Mouse (Mus musculus) stomach, embryonic 16.5 days (tissue): ENCODE results near the gene Lmna. TPM values are rescaled to one million over a fixed set of nuclear protein-coding genes. Genes with fewer than 3 reads are reported as not detected.

Source experiments
- ATAC-seq: fragments of 200-750 bp; cut with Nextera tagmentation; 2 replicates; pipeline ENCODE4 v1.8.0; 2017; ENCODE audit warnings: moderate number of reproducible peaks, moderate TSS enrichment; ENCODE audit not compliant: insufficient read depth, low FRiP score
- H3K27ac ChIP-seq: fragments of 300-500 bp; sonication (generic); 2 replicates; pipeline ENCODE4 v1.5.1; 2014; ENCODE audit warnings: low read length
- H3K27me3 ChIP-seq: fragments of 300-500 bp; sonication (generic); 2 replicates; pipeline ENCODE4 v1.6.1; 2014; ENCODE audit warnings: low read length, control low read depth, mixed read lengths; ENCODE audit not compliant: control insufficient read depth, insufficient read depth
- H3K36me3 ChIP-seq: fragments of 300-500 bp; sonication (generic); 2 replicates; pipeline ENCODE4 v1.6.1; 2014; ENCODE audit warnings: low read length; ENCODE audit not compliant: control insufficient read depth, insufficient read depth
- H3K4me1 ChIP-seq: fragments of 300-500 bp; sonication (generic); 2 replicates; pipeline ENCODE4 v1.6.1; 2014; ENCODE audit warnings: low read length, control low read depth, mixed read lengths; ENCODE audit not compliant: control insufficient read depth, insufficient read depth
- H3K4me2 ChIP-seq: fragments of 300-500 bp; sonication (generic); 2 replicates; pipeline ENCODE4 v1.6.1; 2014; ENCODE audit warnings: low read depth, low read length, mixed read lengths
- H3K4me3 ChIP-seq: fragments of 300-500 bp; sonication (generic); replicated peaks from 2 replicates; pipeline ENCODE4 v1.5.1; 2014; ENCODE audit warnings: mild to moderate bottlenecking, low read length
- H3K9ac ChIP-seq: fragments of 300-500 bp; sonication (generic); 2 replicates; pipeline ENCODE4 v1.6.1; 2014; ENCODE audit warnings: low read length
- H3K9me3 ChIP-seq: fragments of 300-500 bp; sonication (generic); replicated peaks from 2 replicates; pipeline ENCODE4 v1.6.1; 2016; ENCODE audit warnings: low read length, control low read depth; ENCODE audit not compliant: control insufficient read depth
- WGBS: fragments of 180-500 bp; shearing (Covaris S2); extraction: QIAGEN DNeasy Blood & Tissue Kit; methylation state at CpG from one replicate; pipeline ENCODE4 v1.1.7; 2014; 5-methylcytosine and 5-hydroxymethylcytosine counted together
- polyA plus RNA-seq: library from polyadenylated mRNA; unstranded; fragments of >200 nt; fragmentation: Nextera tagmentation; extraction: Ambion mirVana; gene quantifications from 2 replicates; pipeline ENCODE4 v1.2.1, GENCODE M21; 2015

Gene Lmna
- polyA plus RNA-seq, 1 experiment from 2014 or later = 266 TPM

DNA sequence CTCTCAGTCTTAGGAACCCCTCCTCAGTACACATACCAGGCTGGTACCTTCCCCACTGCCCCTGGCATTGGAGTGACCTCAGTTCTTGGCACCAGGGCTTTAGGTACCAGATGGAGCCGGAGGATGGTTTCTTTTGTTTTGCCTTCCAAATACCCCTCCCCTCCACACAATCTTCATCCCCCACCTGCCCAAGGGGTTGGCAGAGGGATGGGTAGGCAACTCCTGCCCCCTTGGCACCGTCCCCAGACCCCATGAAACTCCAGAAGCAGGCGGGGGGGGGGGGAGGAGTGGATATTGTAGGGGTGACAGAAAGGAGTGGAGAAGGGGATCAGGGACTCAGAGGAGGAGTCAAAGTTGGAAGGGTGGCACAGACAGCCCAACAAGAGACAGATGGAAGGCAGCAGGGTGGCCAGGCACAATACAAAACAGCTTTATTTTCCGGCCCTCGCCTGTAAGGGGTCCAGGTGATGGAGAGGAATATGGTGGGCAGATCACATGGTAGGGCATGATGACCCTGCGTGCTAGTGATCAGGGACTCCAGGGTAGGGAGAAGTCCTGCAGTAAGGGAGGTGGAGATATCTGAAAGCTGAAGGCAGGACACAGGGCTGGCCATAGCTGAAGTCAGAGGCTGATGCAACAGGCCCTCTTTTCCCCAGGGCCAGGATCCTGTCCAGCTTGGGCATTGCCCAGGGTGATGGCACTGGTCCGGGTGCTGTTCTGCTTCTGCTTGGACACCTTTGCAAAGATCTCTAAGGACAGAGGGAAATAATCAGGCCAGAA is 32.1 kb upstream of the Lmna start:
- Histone ChIP-seq H3K9me3 (no peaks in the 10 kb centered on the region), H3K9ac (no peak overlapping the region), H3K36me3 (peaks cover 8% of the 10 kb centered on the region), H3K27ac (no peak overlapping the region), H3K27me3 (no peaks in the 10 kb centered on the region), H3K4me2 (no peak overlapping the region), H3K4me3 (no peak overlapping the region), H3K4me1 (peaks cover 19% of the 10 kb centered on the region)
- ATAC-seq = no peak
- WGBS = 68% methylated on average over 7 of the region's 7 CpGs

DNA sequence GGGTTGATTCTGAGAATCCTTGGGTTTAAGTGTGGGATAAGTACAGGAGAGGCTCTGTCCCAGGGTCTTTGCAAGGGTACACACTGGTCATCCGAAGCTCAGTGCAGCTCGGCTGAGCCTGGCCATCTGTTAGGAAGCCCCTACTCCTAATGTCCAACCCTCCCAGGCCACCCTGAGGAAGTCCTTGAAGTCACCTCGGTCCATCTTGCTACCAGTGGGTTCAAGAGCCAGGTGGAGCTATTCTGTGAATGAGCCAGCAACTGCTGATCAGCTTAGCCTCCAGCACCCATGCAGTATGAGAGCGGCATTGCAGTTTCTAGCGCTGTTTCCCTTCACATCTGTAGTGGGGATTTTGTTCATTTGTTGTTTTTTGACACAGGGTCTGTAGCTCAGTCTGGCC is 30.3 kb upstream of the Lmna start:
- Histone ChIP-seq H3K4me2 (no peak overlapping the region), H3K9ac (peak overlapping the region; percentile 39; the same call in 1 of the 2 replicates), H3K27ac (no peak overlapping the region), H3K9me3 (no peaks in the 10 kb centered on the region), H3K4me3 (no peak overlapping the region), H3K27me3 (no peaks in the 10 kb centered on the region), H3K36me3 (peaks cover 12% of the 10 kb centered on the region), H3K4me1 (peaks cover 36% of the 10 kb centered on the region)
- WGBS = 68% methylated on average over 5 of the region's 5 CpGs
- no peak for ATAC-seq

DNA sequence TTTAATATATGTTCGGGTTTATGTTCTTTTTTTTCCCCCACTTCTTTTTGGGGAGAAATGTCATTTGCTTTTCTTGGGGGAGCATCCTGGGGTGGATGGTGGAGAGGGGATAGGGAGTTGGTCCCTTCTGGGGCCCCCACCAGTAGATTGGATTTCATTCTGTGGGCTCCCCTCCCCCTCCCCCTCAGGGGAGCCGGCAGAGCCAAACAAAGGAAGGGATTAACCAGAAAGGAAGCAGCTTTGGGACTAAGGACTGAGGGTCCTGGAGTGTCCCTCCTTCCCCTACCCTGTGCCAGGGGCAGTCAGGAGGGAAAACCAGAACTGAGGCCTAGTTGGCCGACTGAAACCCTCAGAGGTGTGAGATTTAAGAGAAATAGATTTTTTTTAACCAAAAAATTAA is 29.6 kb upstream of the Lmna start:
- H3K4me1 ChIP-seq = peaks cover 43% of the 10 kb centered on the region

DNA sequence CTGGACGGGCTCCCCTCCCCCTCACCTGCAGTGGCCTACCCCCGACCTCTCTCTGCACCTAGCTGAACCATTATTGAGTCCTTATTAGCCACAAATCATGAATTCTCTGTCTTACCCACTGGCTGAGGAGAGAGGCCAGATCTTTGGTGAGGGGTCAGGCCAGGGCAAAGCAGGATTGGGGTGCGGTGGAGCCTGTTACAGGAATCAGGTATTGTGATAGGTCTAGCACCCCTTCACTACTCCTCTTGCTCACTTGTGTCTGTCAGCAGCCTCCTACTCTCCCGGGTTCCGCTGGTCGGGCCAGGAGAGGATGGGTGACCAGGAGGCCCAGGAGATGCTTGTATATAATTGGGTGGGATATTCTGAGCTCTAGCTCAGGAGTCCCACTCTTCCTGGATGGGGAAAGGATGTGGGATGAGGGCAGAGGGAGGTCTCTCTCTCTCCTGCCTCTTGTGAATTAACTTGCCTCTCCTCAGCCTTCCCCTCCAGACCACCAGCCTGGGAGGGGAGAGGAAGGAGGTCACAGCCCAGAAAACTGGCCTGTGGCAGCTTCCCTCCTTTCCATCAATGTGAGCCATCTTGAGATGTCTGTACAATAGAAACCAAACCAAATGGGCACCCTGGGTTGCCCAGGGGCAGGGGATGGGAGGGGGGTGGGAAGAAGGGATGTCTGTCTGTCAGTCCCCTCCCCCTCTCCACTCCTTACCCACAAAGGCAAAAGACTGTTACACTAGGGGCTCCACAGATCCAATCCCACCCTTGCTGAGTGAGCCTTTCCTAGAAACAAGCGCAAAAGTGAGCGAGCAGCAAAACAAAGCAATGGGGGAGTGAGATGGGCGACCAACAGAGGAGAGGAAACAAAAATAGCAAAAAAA is 28.8 kb upstream of the Lmna start:
- Histone ChIP-seq H3K4me3 (no peak overlapping the region), H3K4me2 (no peak overlapping the region), H3K9ac (no peak overlapping the region), H3K27me3 (no peaks in the 10 kb centered on the region), H3K9me3 (no peaks in the 10 kb centered on the region), H3K36me3 (peaks cover 12% of the 10 kb centered on the region), H3K4me1 (peaks cover 52% of the 10 kb centered on the region), H3K27ac (no peak overlapping the region)
- 58% methylated on average over 9 of the region's 9 CpGs for WGBS
- no peak for ATAC-seq

More for the DNA sequence above, 29.6 kb upstream of the Lmna start:
- Histone ChIP-seq H3K9ac (no peak overlapping the region), H3K36me3 (peaks cover 12% of the 10 kb centered on the region), H3K9me3 (no peaks in the 10 kb centered on the region), H3K4me2 (no peak overlapping the region), H3K27ac (no peak overlapping the region; the same call in 1 of the 2 replicates), H3K4me3 (no peak overlapping the region), H3K27me3 (no peaks in the 10 kb centered on the region)
- ATAC-seq = no peak
- WGBS = 29% methylated on average over 3 of the region's 3 CpGs

DNA sequence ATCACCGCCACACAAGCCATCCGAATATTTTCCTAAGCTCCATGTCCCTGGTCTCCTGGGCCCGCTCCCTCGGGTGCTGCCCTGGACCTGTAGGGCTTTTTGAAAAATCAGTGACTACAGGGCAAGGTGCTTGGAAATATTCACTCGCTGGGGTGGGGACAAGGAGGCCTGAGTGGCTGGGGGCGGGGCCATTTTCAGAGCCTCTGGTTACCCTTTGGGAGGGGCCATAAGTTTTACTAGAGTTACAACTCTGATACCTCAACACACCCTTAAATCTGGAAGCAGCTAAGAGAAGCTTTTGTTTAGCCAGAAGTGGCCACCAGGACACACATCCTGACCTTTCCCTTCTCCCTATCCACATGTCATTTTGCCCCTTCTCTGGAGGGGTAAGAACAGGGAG is 27.4 kb upstream of the Lmna start:
- Histone ChIP-seq H3K9me3 (no peaks in the 10 kb centered on the region), H3K27me3 (no peaks in the 10 kb centered on the region), H3K27ac (peak overlapping the region; percentile 57; the same call in 1 of the 2 replicates), H3K9ac (peak overlapping the region; percentile 66), H3K4me3 (peak overlapping the region; percentile 41; the same call in 1 of the 2 replicates), H3K4me1 (peaks cover 50% of the 10 kb centered on the region), H3K4me2 (peak overlapping the region; percentile 79), H3K36me3 (peaks cover 12% of the 10 kb centered on the region)
- WGBS = 74% methylated on average over 6 of the region's 6 CpGs
- ATAC-seq = no peak

DNA sequence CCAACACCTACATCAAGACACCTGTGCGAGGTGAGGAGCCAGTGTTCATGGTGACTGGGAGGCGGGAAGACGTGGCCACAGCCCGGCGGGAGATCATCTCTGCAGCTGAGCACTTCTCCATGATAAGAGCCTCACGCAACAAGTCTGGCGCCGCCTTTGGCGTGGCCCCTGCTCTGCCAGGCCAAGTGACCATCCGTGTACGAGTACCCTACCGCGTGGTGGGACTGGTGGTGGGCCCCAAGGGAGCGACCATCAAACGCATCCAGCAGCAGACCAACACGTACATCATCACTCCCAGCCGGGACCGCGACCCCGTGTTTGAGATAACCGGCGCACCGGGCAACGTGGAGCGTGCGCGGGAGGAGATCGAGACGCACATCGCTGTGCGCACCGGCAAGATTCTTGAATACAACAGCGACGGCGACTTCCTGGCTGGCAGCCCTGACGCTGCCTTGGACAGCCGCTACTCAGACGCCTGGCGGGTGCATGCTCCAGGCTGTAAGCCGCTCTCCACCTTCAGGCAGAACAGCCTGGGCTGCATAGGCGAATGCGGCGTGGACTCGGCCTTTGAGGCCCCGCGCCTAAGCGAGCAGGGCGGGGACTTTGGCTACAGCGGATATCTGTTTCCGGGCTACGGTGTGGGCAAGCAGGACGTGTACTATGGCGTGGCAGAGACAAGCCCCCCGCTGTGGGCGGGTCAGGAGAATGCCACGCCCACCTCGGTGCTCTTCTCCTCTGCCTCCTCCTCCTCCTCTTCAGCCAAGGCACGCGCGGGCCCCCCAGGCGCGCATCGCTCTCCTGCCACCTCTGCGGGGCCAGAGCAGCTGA is 26.6 kb upstream of the Lmna start:
- Histone ChIP-seq H3K36me3 (peaks cover 12% of the 10 kb centered on the region), H3K4me1 (peaks cover 50% of the 10 kb centered on the region), H3K4me2 (peak overlapping the region; percentile 79), H3K27ac (peak overlapping the region; percentile 57; the same call in 1 of the 2 replicates), H3K4me3 (peak overlapping the region; percentile 41), H3K27me3 (no peaks in the 10 kb centered on the region), H3K9ac (peak overlapping the region; percentile 66), H3K9me3 (no peaks in the 10 kb centered on the region)
- peak; percentile 37 for ATAC-seq
- 7% methylated on average over 64 of the region's 64 CpGs for WGBS

DNA sequence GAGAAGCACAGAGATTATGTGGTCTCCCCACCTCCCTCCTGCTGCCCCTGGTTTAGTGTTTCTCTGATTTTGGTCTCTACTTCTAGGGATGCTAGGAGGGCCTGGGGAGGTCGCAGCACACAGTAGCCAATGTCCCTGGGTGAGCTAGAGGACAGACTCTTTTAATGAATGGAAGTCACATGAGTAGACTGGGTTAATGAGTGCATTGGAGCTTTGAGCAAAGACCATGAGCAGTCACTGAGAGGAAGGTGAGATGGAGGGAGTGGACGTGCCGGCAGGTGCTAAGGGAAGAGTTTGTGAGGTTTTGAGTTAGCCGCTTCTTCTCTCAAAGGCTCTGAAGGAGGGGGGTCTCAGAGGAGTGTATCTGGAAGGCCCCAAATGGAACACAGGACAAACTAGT is 25.8 kb upstream of the Lmna start:
- ATAC-seq = no peak
- no peak overlapping the region for H3K27ac ChIP-seq
- no peaks in the 10 kb centered on the region for H3K9me3 ChIP-seq
- H3K4me3 ChIP-seq = no peak overlapping the region
- H3K4me1 ChIP-seq = peaks cover 51% of the 10 kb centered on the region
- WGBS = 57% methylated on average over 4 of the region's 4 CpGs
- H3K36me3 ChIP-seq = peaks cover 12% of the 10 kb centered on the region
- H3K4me2 ChIP-seq = peak overlapping the region; percentile 79
- H3K27me3 ChIP-seq = no peaks in the 10 kb centered on the region
- peak overlapping the region; percentile 66 for H3K9ac ChIP-seq

DNA sequence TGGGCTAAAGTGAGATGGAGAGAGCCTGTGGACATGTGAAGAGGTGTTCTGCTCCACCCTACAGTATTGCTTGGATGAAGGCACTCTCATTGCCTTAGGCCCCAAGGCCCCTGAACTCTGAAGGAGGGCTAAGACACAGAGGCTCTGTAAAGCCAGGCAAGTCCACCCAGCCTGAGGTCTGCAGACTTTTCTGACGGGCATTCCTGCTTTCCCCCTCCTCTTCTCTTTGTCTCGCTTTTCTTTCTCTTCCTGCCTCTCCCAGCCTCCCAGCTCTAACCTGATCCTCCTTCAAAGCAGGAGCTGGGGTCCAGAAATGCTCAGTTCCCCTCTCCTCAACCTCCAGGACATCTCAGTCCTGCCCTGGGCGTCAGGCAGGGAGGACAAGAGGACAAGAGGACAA is 25.2 kb upstream of the Lmna start:
- Histone ChIP-seq H3K9me3 (no peaks in the 10 kb centered on the region), H3K9ac (peak overlapping the region; percentile 66), H3K27ac (no peak overlapping the region), H3K36me3 (peaks cover 12% of the 10 kb centered on the region), H3K4me2 (peak overlapping the region; percentile 79), H3K4me1 (peaks cover 56% of the 10 kb centered on the region), H3K27me3 (no peaks in the 10 kb centered on the region), H3K4me3 (peak overlapping the region; percentile 67; the same call in 1 of the 2 replicates)
- 25% methylated on average over 3 of the region's 3 CpGs for WGBS
- no peak for ATAC-seq
